Mouse (Mus musculus) ES-Bruce4 (cell line): ENCODE measurements around the gene Tmem150b. TPM values are rescaled to one million over a fixed set of nuclear protein-coding genes. Genes with fewer than 3 reads are reported as not detected.
A peak's percentile ranks its signal among the peaks of the same experiment; 100 is the strongest.

Experiments used
- H3K27ac ChIP-seq: 2 replicates; pipeline ENCODE4 v1.5.1; 2012; ENCODE audit warnings: low read length, inconsistent platforms; ENCODE audit not compliant: insufficient read depth
- H3K27me3 ChIP-seq: 2 replicates; pipeline ENCODE4 v1.6.1; 2012; ENCODE audit warnings: mild to moderate bottlenecking, low read length, inconsistent platforms; ENCODE audit not compliant: control insufficient read depth, poor library complexity, insufficient read depth, severe bottlenecking
- H3K36me3 ChIP-seq: 2 replicates; pipeline ENCODE4 v1.6.1; 2012; ENCODE audit warnings: inconsistent platforms, mild to moderate bottlenecking, low read length, moderate library complexity; ENCODE audit not compliant: control insufficient read depth, poor library complexity, insufficient read depth, severe bottlenecking
- H3K4me1 ChIP-seq: one replicate; pipeline ENCODE4 v1.8.1; 2011; ENCODE audit warnings: low read length; ENCODE audit not compliant: control insufficient read depth, insufficient read depth
- H3K4me3 ChIP-seq: 2 replicates; pipeline ENCODE4 v1.5.1; 2011; ENCODE audit warnings: low read depth, mild to moderate bottlenecking, low read length
- H3K9ac ChIP-seq: 2 replicates; pipeline ENCODE4 v1.6.1; 2012; ENCODE audit warnings: low read depth, mild to moderate bottlenecking, inconsistent platforms; ENCODE audit not compliant: poor library complexity, severe bottlenecking
- H3K9me3 ChIP-seq: replicated peaks from 2 replicates; pipeline ENCODE4 v1.6.1; 2012; ENCODE audit warnings: mild to moderate bottlenecking, low read length, inconsistent platforms; ENCODE audit not compliant: control insufficient read depth, poor library complexity, insufficient read depth, severe bottlenecking
- CTCF ChIP-seq: IDR thresholded peaks from one replicate; pipeline ENCODE4 v1.8.1; 2011; ENCODE audit warnings: low read depth, low read length
- EP300 ChIP-seq: IDR thresholded peaks from 2 replicates; pipeline ENCODE4 v1.6.1; 2011; ENCODE audit warnings: low read depth, low read length; ENCODE audit not compliant: insufficient read depth
- POLR2A ChIP-seq: IDR thresholded peaks from one replicate; pipeline ENCODE4 v1.8.1; 2011; ENCODE audit warnings: low read length; ENCODE audit not compliant: insufficient read depth
- polyA plus RNA-seq: library from polyadenylated mRNA; stranded (reverse); fragments of >200 nt; gene quantifications from 2 replicates; pipeline ENCODE4 v1.2.4, GENCODE M21; 2011; ENCODE audit warnings: low read depth; ENCODE audit not compliant: missing spikeins, insufficient read depth, insufficient read length

Tmem150b gene
- polyA plus RNA-seq, 1 experiment = not detected

- Histone ChIP-seq H3K4me3 (no peak overlapping the region), H3K36me3 (no peaks in the 10 kb centered on the region; the same call in 1 of the 2 replicates), H3K27me3 (no peaks in the 10 kb centered on the region), H3K9me3 (no peaks in the 10 kb centered on the region), H3K27ac (no peak overlapping the region), H3K4me1 (peaks cover 5% of the 10 kb centered on the region), H3K9ac (no peak overlapping the region)
- TF ChIP-seq EP300 (no peak), POLR2A (no peak), CTCF (no peak)
Measured at GRCm38 (mm10) chr7:4693004-4693403, 32.0 kb downstream of the Tmem150b start.

DNA sequence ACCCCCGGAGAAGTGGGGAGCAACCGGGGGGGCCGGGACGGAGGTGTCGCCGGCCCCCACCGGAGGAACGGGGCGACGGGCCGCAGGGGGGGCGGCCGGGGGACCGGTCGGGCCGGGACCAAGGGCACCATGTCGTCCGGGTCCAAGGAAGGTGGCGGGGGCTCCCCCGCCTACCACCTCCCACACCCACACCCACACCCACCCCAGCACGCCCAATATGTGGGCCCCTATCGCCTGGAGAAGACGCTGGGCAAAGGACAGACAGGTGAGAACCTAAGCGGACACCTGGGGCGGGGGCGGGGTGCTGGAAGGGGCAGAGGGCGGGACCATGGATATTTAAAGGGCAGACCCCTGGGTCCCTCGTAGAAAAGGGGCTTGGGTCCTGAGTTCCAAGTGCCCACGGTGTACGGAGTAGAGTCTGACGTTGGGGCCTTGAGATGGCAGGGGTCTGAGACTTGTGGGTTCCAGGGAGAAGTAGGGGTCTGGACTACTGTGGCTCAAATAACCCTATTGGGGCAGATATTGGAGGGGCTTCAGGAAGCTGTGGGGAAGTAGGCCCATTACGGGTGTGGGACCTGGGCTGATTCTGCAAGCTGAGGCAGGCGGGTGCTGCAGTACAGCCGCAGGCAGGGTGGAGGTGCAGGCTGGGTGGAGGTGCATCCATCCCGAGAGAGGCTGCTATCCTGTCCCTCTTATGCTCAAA, 33.9 kb downstream of the Tmem150b start:
- Histone ChIP-seq H3K27ac (no peak overlapping the region), H3K36me3 (no peaks in the 10 kb centered on the region), H3K4me3 (peak overlapping the region; percentile 62), H3K9me3 (no peaks in the 10 kb centered on the region), H3K27me3 (no peaks in the 10 kb centered on the region), H3K9ac (peak overlapping the region; percentile 99), H3K4me1 (peaks cover 5% of the 10 kb centered on the region)
- TF ChIP-seq CTCF = no peak
- no peak for TF ChIP-seq POLR2A
- TF ChIP-seq EP300 = no peak

DNA sequence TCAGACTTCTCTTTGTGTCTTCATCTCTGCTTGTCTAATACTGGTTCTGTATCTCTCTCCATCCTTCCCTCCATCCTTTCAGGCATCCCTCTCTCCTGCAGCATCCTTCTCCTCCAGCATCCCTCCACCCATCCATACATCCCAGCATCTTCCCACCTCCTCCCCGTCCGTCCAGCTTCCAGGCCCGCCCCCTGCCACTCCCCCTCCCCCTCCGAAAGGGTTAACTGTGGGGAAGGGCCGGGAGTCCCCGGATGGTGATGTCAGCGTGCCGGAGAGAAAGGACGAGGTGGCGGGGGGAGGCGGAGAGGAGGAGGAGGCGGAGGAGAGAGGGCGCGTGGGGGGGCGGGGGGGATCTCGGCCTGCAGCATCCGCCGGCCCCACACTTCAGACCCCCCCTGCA, 34.7 kb downstream of the Tmem150b start, which contains the start of gene Brsk1:
Gene Brsk1, plus strand, starts transcription at position 218 of the 400 bp plus-strand sequence.
- peak within 1 kb of the TSS; percentile 99 for H3K9ac ChIP-seq
- no peaks in the 10 kb centered on the region for H3K36me3 ChIP-seq
- peaks cover 5% of the 10 kb centered on the region for H3K4me1 ChIP-seq
- H3K4me3 ChIP-seq = peak within 1 kb of the TSS; percentile 62
- no peak within 1 kb of the TSS for H3K27ac ChIP-seq
- TF ChIP-seq POLR2A (no peak), EP300 (no peak), CTCF (no peak)
- no peaks in the 10 kb centered on the region for H3K9me3 ChIP-seq
- H3K27me3 ChIP-seq = no peaks in the 10 kb centered on the region

DNA sequence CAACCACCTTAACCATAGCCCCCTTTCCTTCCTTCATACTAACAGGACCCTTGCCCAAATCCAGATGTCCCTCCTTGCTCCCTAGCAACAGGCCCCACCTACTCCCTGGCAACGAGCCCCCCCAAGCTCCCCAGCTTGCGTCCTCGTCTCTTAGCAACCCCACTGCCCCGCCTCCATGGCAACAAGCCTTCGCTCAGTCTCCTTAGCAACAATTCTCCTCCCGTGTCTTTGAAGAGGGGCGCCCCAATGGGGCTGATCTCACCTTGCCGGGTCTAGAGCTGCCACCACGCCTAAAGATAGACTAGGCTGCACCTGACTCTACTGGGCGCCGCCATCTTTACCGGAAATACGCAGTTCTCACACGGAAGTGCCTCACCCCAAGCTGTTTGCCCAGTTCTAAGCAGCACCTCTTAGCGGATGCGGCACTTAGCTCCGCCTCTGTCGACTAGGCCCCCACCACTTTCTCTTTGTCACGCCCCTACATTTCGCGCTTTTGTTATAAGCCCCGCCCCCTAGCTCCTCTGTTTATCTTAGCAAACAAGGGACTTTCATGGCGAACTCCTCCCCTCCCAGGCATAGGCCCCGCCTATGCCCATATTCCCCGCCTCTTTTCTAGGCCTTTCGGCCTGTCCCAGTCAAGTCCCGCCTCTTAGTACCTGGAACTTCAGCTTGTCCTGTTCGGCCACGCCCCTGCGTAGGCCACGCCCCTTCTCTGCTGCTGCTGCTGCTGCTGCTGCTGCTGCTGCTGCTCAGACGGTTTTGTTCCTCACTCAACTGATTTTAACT, 40.2 kb downstream of the Tmem150b start, which contains the start of gene Hspbp1:
Gene Hspbp1, minus strand, starts transcription at position 437 of the 786 bp plus-strand sequence.
- TF ChIP-seq CTCF = no peak
- Histone ChIP-seq H3K27ac (0 out of 2 replicates have a peak within 1 kb of the TSS, but pooled peaks have one; percentile 34), H3K27me3 (no peaks in the 10 kb centered on the region), H3K36me3 (peaks cover 3% of the 10 kb centered on the region; the same call in 1 of the 2 replicates), H3K9me3 (no peaks in the 10 kb centered on the region), H3K9ac (peak within 1 kb of the TSS; percentile 33), H3K4me1 (no peaks in the 10 kb centered on the region), H3K4me3 (peak within 1 kb of the TSS; percentile 90)

DNA sequence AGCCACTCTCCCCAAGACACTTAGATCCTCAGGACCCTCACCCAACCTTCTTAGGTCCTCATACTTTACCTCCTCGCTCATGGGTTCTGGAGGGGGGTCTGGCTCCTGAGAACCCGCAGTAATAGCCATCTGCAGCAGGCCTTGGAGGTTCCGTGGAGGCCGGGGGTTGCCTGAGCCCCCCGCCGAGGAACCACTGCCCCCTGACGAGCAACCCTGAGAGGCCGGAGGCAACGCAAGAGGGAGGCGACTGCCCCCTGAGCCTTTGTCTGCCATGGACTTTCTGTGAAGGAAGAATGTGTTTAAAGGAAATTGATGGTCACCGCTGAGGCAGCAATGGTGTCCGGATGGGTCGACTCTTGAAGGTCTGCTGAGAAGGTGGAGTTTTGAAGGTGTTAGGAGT, 40.8 kb downstream of the Tmem150b start:
- H3K27ac ChIP-seq = no peak overlapping the region
- H3K9me3 ChIP-seq = no peaks in the 10 kb centered on the region
- H3K27me3 ChIP-seq = no peaks in the 10 kb centered on the region
- no peaks in the 10 kb centered on the region for H3K4me1 ChIP-seq
- H3K9ac ChIP-seq = peak overlapping the region; percentile 33
- peak overlapping the region; percentile 90 for H3K4me3 ChIP-seq
- TF ChIP-seq POLR2A (no peak), EP300 (no peak), CTCF (no peak)
- H3K36me3 ChIP-seq = peaks cover 3% of the 10 kb centered on the region; the same call in 1 of the 2 replicates

DNA sequence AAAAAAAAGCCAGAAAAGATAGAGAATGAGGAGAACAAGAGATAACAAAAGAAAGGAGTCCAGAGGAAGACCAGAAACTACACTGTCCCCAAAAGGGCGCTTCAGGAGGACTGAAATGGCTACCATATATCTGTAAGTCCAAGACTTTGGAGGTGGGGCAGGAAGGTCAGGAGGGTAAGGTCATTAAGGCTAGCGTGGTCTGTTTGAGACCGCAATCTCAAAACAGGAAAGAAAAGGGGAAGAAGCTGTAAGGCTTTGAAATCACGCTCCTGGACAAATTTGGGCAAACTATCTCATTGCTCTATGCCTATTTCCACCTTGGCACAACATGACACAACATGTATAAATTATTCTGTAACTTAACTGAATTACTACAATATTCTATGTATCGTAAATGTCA, 41.7 kb downstream of the Tmem150b start:
- H3K9me3 ChIP-seq = no peaks in the 10 kb centered on the region

More for the DNA sequence above, 41.7 kb downstream of the Tmem150b start:
- H3K36me3 ChIP-seq = peaks cover 6% of the 10 kb centered on the region; the same call in 1 of the 2 replicates
- H3K4me3 ChIP-seq = no peak overlapping the region
- H3K9ac ChIP-seq = no peak overlapping the region
- no peak overlapping the region for H3K27ac ChIP-seq
- H3K4me1 ChIP-seq = no peaks in the 10 kb centered on the region
- H3K27me3 ChIP-seq = no peaks in the 10 kb centered on the region
- TF ChIP-seq CTCF (no peak), EP300 (no peak), POLR2A (no peak)
